Mouse (Mus musculus): ENCODE measurements at regions not wholly inside any gene's neighbourhood (a gene's known extent, or its start where the extent isn't known, plus 50 kb on each side); places are given as distances from the start of the nearest gene placed in this dataset.

GRCm38 (mm10) chr10:14211926-14212325, 246.1 kb downstream of the Hivep2 start:
- peaks cover 2% of the 10 kb centered on the region for H3K4me1 ChIP-seq (ENCODE audit: control insufficient read depth, insufficient read depth, low read length)
- WGBS = 54% methylated on average over 6 of the region's 6 CpGs
- no peak overlapping the region for H3K27ac ChIP-seq (ENCODE audit: insufficient read depth, low read depth, low read length)
- no peak overlapping the region for H3K4me3 ChIP-seq (ENCODE audit: insufficient read depth, low read depth, low read length)
- no peak for TF ChIP-seq POLR2A (IDR thresholded peaks at IDR 0.05; ENCODE audit: insufficient read depth, low read depth, low read length)
- no peak for TF ChIP-seq CTCF (IDR thresholded peaks at IDR 0.05; ENCODE audit: insufficient read depth, low read depth, low read length)

- WGBS = 91% methylated on average over 6 of the region's 6 CpGs
- Histone ChIP-seq H3K27ac (ENCODE audit: insufficient read depth, low read depth, low read length) (no peak overlapping the region), H3K4me3 (ENCODE audit: insufficient read depth, low read depth, low read length) (no peak overlapping the region), H3K4me1 (ENCODE audit: control insufficient read depth, insufficient read depth, low read length) (peaks cover 2% of the 10 kb centered on the region)
- no peak for TF ChIP-seq CTCF (IDR thresholded peaks at IDR 0.05; ENCODE audit: insufficient read depth, low read depth, low read length)
- TF ChIP-seq POLR2A (IDR thresholded peaks at IDR 0.05; ENCODE audit: insufficient read depth, low read depth, low read length) = no peak
Measured at GRCm38 (mm10) chr10:14211481-14211880, 245.6 kb downstream of the Hivep2 start.

- Histone ChIP-seq H3K4me1 (ENCODE audit: control insufficient read depth, insufficient read depth, low read length) (peaks cover 2% of the 10 kb centered on the region), H3K27ac (ENCODE audit: insufficient read depth, low read depth, low read length) (peak overlapping the region; percentile 34; the same call in 1 of the 2 replicates), H3K4me3 (ENCODE audit: insufficient read depth, low read depth, low read length) (no peak overlapping the region)
- TF ChIP-seq POLR2A (IDR thresholded peaks at IDR 0.05; ENCODE audit: insufficient read depth, low read depth, low read length) (no peak), CTCF (IDR thresholded peaks at IDR 0.05; ENCODE audit: insufficient read depth, low read depth, low read length) (no peak)
- 77% methylated on average over 8 of the region's 8 CpGs for WGBS
Measured at GRCm38 (mm10) chr10:14210445-14210844, 244.6 kb downstream of the Hivep2 start.

- peak overlapping the region; percentile 34; the same call in 1 of the 2 replicates for H3K27ac ChIP-seq (ENCODE audit: insufficient read depth, low read depth, low read length)
Measured at GRCm38 (mm10) chr10:14210045-14210444, 244.2 kb downstream of the Hivep2 start.

GRCm38 (mm10) chr10:14208206-14208605, 242.3 kb downstream of the Hivep2 start:
- Histone ChIP-seq H3K4me1 (ENCODE audit: control insufficient read depth, insufficient read depth, low read length) (peaks cover 2% of the 10 kb centered on the region), H3K27ac (ENCODE audit: insufficient read depth, low read depth, low read length) (no peak overlapping the region), H3K4me3 (ENCODE audit: insufficient read depth, low read depth, low read length) (no peak overlapping the region)
- WGBS = 47% methylated on average over 6 of the region's 6 CpGs
- TF ChIP-seq POLR2A (IDR thresholded peaks at IDR 0.05; ENCODE audit: insufficient read depth, low read depth, low read length) (no peak), CTCF (IDR thresholded peaks at IDR 0.05; ENCODE audit: insufficient read depth, low read depth, low read length) (no peak)

More at GRCm38 (mm10) chr10:14210045-14210444, 244.2 kb downstream of the Hivep2 start:
- Histone ChIP-seq H3K4me3 (ENCODE audit: insufficient read depth, low read depth, low read length) (no peak overlapping the region), H3K4me1 (ENCODE audit: control insufficient read depth, insufficient read depth, low read length) (peaks cover 2% of the 10 kb centered on the region)
- TF ChIP-seq POLR2A (IDR thresholded peaks at IDR 0.05; ENCODE audit: insufficient read depth, low read depth, low read length) (no peak), CTCF (IDR thresholded peaks at IDR 0.05; ENCODE audit: insufficient read depth, low read depth, low read length) (no peak)
- 88% methylated on average over 6 of the region's 6 CpGs for WGBS

GRCm38 (mm10) chr10:14207616-14208015, 241.7 kb downstream of the Hivep2 start:
- WGBS = 40% methylated on average over 5 of the region's 5 CpGs
- Histone ChIP-seq H3K27ac (ENCODE audit: insufficient read depth, low read depth, low read length) (no peak overlapping the region), H3K4me1 (ENCODE audit: control insufficient read depth, insufficient read depth, low read length) (peaks cover 2% of the 10 kb centered on the region), H3K4me3 (ENCODE audit: insufficient read depth, low read depth, low read length) (no peak overlapping the region)
- no peak for TF ChIP-seq POLR2A (IDR thresholded peaks at IDR 0.05; ENCODE audit: insufficient read depth, low read depth, low read length)
- no peak for TF ChIP-seq CTCF (IDR thresholded peaks at IDR 0.05; ENCODE audit: insufficient read depth, low read depth, low read length)

GRCm38 (mm10) chr10:14207051-14207570, 241.2 kb downstream of the Hivep2 start:
- 38% methylated on average over 5 of the region's 5 CpGs for WGBS
- no peak overlapping the region for H3K27ac ChIP-seq (ENCODE audit: insufficient read depth, low read depth, low read length)
- peaks cover 2% of the 10 kb centered on the region for H3K4me1 ChIP-seq (ENCODE audit: control insufficient read depth, insufficient read depth, low read length)
- no peak overlapping the region for H3K4me3 ChIP-seq (ENCODE audit: insufficient read depth, low read depth, low read length)
- TF ChIP-seq CTCF (IDR thresholded peaks at IDR 0.05; ENCODE audit: insufficient read depth, low read depth, low read length) (no peak), POLR2A (IDR thresholded peaks at IDR 0.05; ENCODE audit: insufficient read depth, low read depth, low read length) (no peak)

Data from olfactory bulb, adult 2 months (tissue).